Comparison of ENCODE assay signal across 7 mouse cellular contexts in genomic region chr6:127153972-127154707, GRCm38 (mm10). TPM values are rescaled to one million over a fixed set of nuclear protein-coding genes. Genes with fewer than 3 reads are reported as not detected.
DNase-seq lines count a peak whose midpoint lies in the region; ATAC-seq lines count a peak whose summit lies in the region.

No protein-coding gene starts in this region.

- peak overlapping the region; percentile 86 for H3K4me3 ChIP-seq in forebrain, embryonic 11.5 days (ENCODE audit: low read depth, low read length)
- peak overlapping the region; percentile 78 for H3K4me3 ChIP-seq in kidney, embryonic 16.5 days (ENCODE audit: low read length)
- H3K4me3 ChIP-seq in midbrain, embryonic 16.5 days (ENCODE audit: low read depth, low read length): peak overlapping the region; percentile 34; the same call in 1 of the 2 replicates

- peak overlapping the region; percentile 32 for H3K9ac ChIP-seq in forebrain, embryonic 11.5 days (ENCODE audit: low read length)
- H3K9ac ChIP-seq in kidney, embryonic 16.5 days (replicated peaks; ENCODE audit: low read length): peak overlapping the region; percentile 69
- no peak overlapping the region for H3K9ac ChIP-seq in midbrain, embryonic 16.5 days (ENCODE audit: low read depth, low read length)

- no peak for ATAC-seq in forebrain, embryonic 11.5 days (replicated peaks; ENCODE audit: low FRiP score)
- ATAC-seq in kidney, embryonic 16.5 days (ENCODE audit: low FRiP score, low TSS enrichment): no peak
- no peak for ATAC-seq in midbrain, embryonic 16.5 days
- ATAC-seq in cerebellum, adult (ENCODE audit: insufficient number of reproducible peaks, low FRiP score, low TSS enrichment): no peak

- H3K4me1 ChIP-seq in forebrain, embryonic 11.5 days (replicated peaks; ENCODE audit: control insufficient read depth, insufficient read depth, low read length): peaks cover 29% of the 10 kb centered on the region
- peaks cover 35% of the 10 kb centered on the region for H3K4me1 ChIP-seq in kidney, embryonic 16.5 days (ENCODE audit: insufficient read depth, low read length)
- peaks cover 56% of the 10 kb centered on the region for H3K4me1 ChIP-seq in midbrain, embryonic 16.5 days (ENCODE audit: control insufficient read depth, insufficient read depth, low read length)

- peak overlapping the region; percentile 10; the same call in 1 of the 2 replicates for H3K27ac ChIP-seq in forebrain, embryonic 11.5 days (ENCODE audit: low read depth, low read length)
- H3K27ac ChIP-seq in kidney, embryonic 16.5 days (ENCODE audit: low read length): peak overlapping the region; percentile 93
- no peak overlapping the region for H3K27ac ChIP-seq in midbrain, embryonic 16.5 days (ENCODE audit: low read length)

- DNase-seq in 3T3-L1 (ENCODE audit: low read depth, low spot score) (peak; percentile 39), 416B (ENCODE audit: low read depth) (peak; percentile 84)
- peak; percentile 68 for DNase-seq in forebrain, embryonic 11.5 days (ENCODE audit: low spot score)
- no peak for DNase-seq in urinary bladder, postnatal 36 days (ENCODE audit: low spot score in 2 of 2)

- no peaks in the 10 kb centered on the region for H3K9me3 ChIP-seq in forebrain, embryonic 11.5 days (ENCODE audit: control insufficient read depth, low read length)
- no peaks in the 10 kb centered on the region for H3K9me3 ChIP-seq in kidney, embryonic 16.5 days (ENCODE audit: low read length)
- H3K9me3 ChIP-seq in midbrain, embryonic 16.5 days (replicated peaks; ENCODE audit: control insufficient read depth, low read length, poor library complexity, severe bottlenecking): no peaks in the 10 kb centered on the region

- peak overlapping the region; percentile 82 for H3K4me2 ChIP-seq in forebrain, embryonic 11.5 days (ENCODE audit: low read depth, low read length, severe bottlenecking)
- H3K4me2 ChIP-seq in kidney, embryonic 16.5 days (replicated peaks; ENCODE audit: low read depth, low read length): peak overlapping the region; percentile 79
- peak overlapping the region; percentile 72 for H3K4me2 ChIP-seq in midbrain, embryonic 16.5 days (ENCODE audit: low read length)

- under 1% methylated on average over 30 of the region's 30 CpGs for WGBS in forebrain, embryonic 11.5 days
- WGBS in kidney, embryonic 16.5 days: under 1% methylated on average over 30 of the region's 30 CpGs
- under 1% methylated on average over 30 of the region's 30 CpGs for WGBS in midbrain, embryonic 16.5 days

- H3K27me3 ChIP-seq in forebrain, embryonic 11.5 days (ENCODE audit: control insufficient read depth, insufficient read depth, low read length): peaks cover 19% of the 10 kb centered on the region
- 0 out of 2 replicates have a peak, but pooled peaks cover 8% of the 10 kb centered on the region for H3K27me3 ChIP-seq in kidney, embryonic 16.5 days (ENCODE audit: insufficient read depth, low read length)
- H3K27me3 ChIP-seq in midbrain, embryonic 16.5 days (ENCODE audit: control insufficient read depth, insufficient read depth, low read depth, low read length): peaks cover 23% of the 10 kb centered on the region

- no peaks in the 10 kb centered on the region for H3K36me3 ChIP-seq in forebrain, embryonic 11.5 days (ENCODE audit: control insufficient read depth, insufficient read depth, low read length)
- H3K36me3 ChIP-seq in kidney, embryonic 16.5 days (ENCODE audit: insufficient read depth, low read length): no peaks in the 10 kb centered on the region
- H3K36me3 ChIP-seq in midbrain, embryonic 16.5 days (ENCODE audit: control insufficient read depth, insufficient read depth, low read length): no peaks in the 10 kb centered on the region

RNA-seq across cellular contexts. Expression of gene Ccnd2, which starts 2.1 kb away (rescaled TPM):
- polyA plus RNA-seq in forebrain, embryonic 11.5 days (2014; fragmentation: Nextera tagmentation; extraction: Ambion mirVana): 1,258 and 1,292 TPM in 2 replicates
- polyA plus RNA-seq in kidney, embryonic 16.5 days (2015; fragmentation: Nextera tagmentation; extraction: Ambion mirVana): 600 and 665 TPM in 2 replicates
- polyA plus RNA-seq in midbrain, embryonic 16.5 days (2015; fragmentation: Nextera tagmentation; extraction: Ambion mirVana): 245 and 326 TPM in 2 replicates

RNA-seq across cellular contexts. Expression of gene Tigar, which starts 44.8 kb away (rescaled TPM):
- 5.3 and 6.8 TPM in 2 replicates for polyA plus RNA-seq in forebrain, embryonic 11.5 days (2014; fragmentation: Nextera tagmentation; extraction: Ambion mirVana)
- polyA plus RNA-seq in kidney, embryonic 16.5 days (2015; fragmentation: Nextera tagmentation; extraction: Ambion mirVana): 2.7 and 3.7 TPM in 2 replicates
- 5.9 and 7.4 TPM in 2 replicates for polyA plus RNA-seq in midbrain, embryonic 16.5 days (2015; fragmentation: Nextera tagmentation; extraction: Ambion mirVana)

Comparison
In these comparisons a context has a peak if more than half of its experiments do, and no peak if none do; other contexts are left out.
1. DNase-seq: peak in 3T3-L1 (single experiment), 416B (single experiment) and forebrain, embryonic 11.5 days (single experiment); none in urinary bladder, postnatal 36 days (0 of 2).
2. H3K4me3 ChIP-seq: peak in every context shown above with its lines; median percentile 86 in forebrain, embryonic 11.5 days; 78 in kidney, embryonic 16.5 days; 34 in midbrain, embryonic 16.5 days.
3. Peak in every context shown above with its lines, with median percentiles within 50 percentile points of each other: H3K4me2 ChIP-seq.